Mouse (Mus musculus) limb, embryonic 15.5 days (tissue): ENCODE data around the gene Tnk2. TPM values are rescaled to one million over a fixed set of nuclear protein-coding genes. Genes with fewer than 3 reads are reported as not detected.

Experiments
- ATAC-seq: fragments of 200-750 bp; cut with Nextera tagmentation; 2 replicates; pipeline ENCODE4 v1.8.0; 2017; ENCODE audit warnings: low read depth, moderate TSS enrichment; ENCODE audit not compliant: insufficient number of reproducible peaks, low FRiP score, low TSS enrichment
- H3K27ac ChIP-seq: fragments of 300-500 bp; sonication (generic); 2 replicates; pipeline ENCODE4 v1.5.1; 2015; ENCODE audit warnings: moderate library complexity, mild to moderate bottlenecking, inconsistent platforms
- H3K27me3 ChIP-seq: fragments of 300-500 bp; sonication (generic); 2 replicates; pipeline ENCODE4 v1.6.1; 2015; ENCODE audit warnings: inconsistent platforms
- H3K36me3 ChIP-seq: fragments of 300-500 bp; sonication (generic); 2 replicates; pipeline ENCODE4 v1.6.1; 2015; ENCODE audit warnings: inconsistent platforms
- H3K4me1 ChIP-seq: fragments of 300-500 bp; sonication (generic); 2 replicates; pipeline ENCODE4 v1.6.1; 2015; ENCODE audit warnings: inconsistent platforms
- H3K4me2 ChIP-seq: fragments of 300-500 bp; sonication (generic); 2 replicates; pipeline ENCODE4 v1.6.1; 2015; ENCODE audit warnings: mild to moderate bottlenecking, inconsistent platforms
- H3K4me3 ChIP-seq: fragments of 300-500 bp; sonication (generic); 2 replicates; pipeline ENCODE4 v1.5.1; 2015; ENCODE audit warnings: mild to moderate bottlenecking, inconsistent platforms
- H3K9ac ChIP-seq: fragments of 300-500 bp; sonication (generic); 2 replicates; pipeline ENCODE4 v1.6.1; 2015; ENCODE audit warnings: inconsistent platforms
- H3K9me3 ChIP-seq: fragments of 300-500 bp; sonication (generic); 2 replicates; pipeline ENCODE4 v1.6.1; 2016; ENCODE audit warnings: inconsistent platforms
- whole genome bisulfite sequencing: fragments of 180-500 bp; shearing (Covaris S2); methylation state at CpG from one replicate; pipeline ENCODE4 v1.1.7; 2015; 5-methylcytosine and 5-hydroxymethylcytosine counted together
- polyA plus RNA-seq: library from polyadenylated mRNA; unstranded; fragments of >200 nt; fragmentation: Nextera tagmentation; extraction: Ambion mirVana; gene quantifications from 2 replicates; pipeline ENCODE4 v1.2.1, GENCODE M21; 2015

Tnk2 gene
- polyA plus RNA-seq, 1 experiment from 2014 or later, result 13.9 TPM

GRCm38 (mm10) chr16:32685998-32686397, 42.3 kb downstream of the Tnk2 start:
- WGBS, result 38% methylated on average over 5 of the region's 5 CpGs
- no peaks in the 10 kb centered on the region for H3K27me3 ChIP-seq

GRCm38 (mm10) chr16:32687221-32687620, 43.5 kb downstream of the Tnk2 start:
- no peak for ATAC-seq
- H3K27me3 ChIP-seq, result no peaks in the 10 kb centered on the region
- peaks cover 12% of the 10 kb centered on the region for H3K36me3 ChIP-seq
- H3K4me1 ChIP-seq, result no peaks in the 10 kb centered on the region
- H3K4me3 ChIP-seq, result no peak overlapping the region
- no peak overlapping the region for H3K27ac ChIP-seq
- H3K9ac ChIP-seq, result no peak overlapping the region
- no peaks in the 10 kb centered on the region for H3K9me3 ChIP-seq
- WGBS, result 83% methylated on average over 5 of the region's 5 CpGs
- no peak overlapping the region for H3K4me2 ChIP-seq

More at GRCm38 (mm10) chr16:32685998-32686397, 42.3 kb downstream of the Tnk2 start:
- Histone ChIP-seq H3K27ac (no peak overlapping the region), H3K4me3 (no peak overlapping the region), H3K4me2 (no peak overlapping the region), H3K9me3 (no peaks in the 10 kb centered on the region), H3K9ac (no peak overlapping the region; the same call in 1 of the 2 replicates), H3K36me3 (peaks cover 19% of the 10 kb centered on the region), H3K4me1 (no peaks in the 10 kb centered on the region)
- no peak for ATAC-seq

DNA sequence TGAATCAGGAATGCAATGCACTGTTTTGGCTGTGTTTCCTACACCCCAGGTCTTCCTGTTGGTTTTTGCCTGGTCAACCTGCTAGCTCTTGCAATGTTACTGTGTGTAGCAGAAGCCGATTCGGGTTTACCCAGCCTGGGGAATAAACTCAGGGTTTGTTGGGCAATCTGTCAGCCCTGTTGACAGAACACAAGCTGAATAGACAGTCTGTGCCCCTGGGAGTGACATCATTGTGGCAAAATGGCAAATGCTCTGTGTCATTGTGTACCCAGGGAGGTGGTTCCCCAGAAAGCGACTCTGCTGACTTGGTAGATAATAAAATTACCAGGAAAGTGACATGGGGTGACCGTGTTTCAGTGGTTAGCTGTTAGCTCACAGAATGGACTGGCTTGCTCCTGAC, 45.1 kb downstream of the Tnk2 start:
- Histone ChIP-seq H3K9ac (no peak overlapping the region), H3K4me2 (no peak overlapping the region), H3K27me3 (no peaks in the 10 kb centered on the region), H3K4me3 (no peak overlapping the region), H3K36me3 (no peaks in the 10 kb centered on the region), H3K4me1 (no peaks in the 10 kb centered on the region), H3K27ac (no peak overlapping the region), H3K9me3 (no peaks in the 10 kb centered on the region)
- ATAC-seq, result no peak
- 56% methylated on average over 4 of the region's 4 CpGs for WGBS

DNA sequence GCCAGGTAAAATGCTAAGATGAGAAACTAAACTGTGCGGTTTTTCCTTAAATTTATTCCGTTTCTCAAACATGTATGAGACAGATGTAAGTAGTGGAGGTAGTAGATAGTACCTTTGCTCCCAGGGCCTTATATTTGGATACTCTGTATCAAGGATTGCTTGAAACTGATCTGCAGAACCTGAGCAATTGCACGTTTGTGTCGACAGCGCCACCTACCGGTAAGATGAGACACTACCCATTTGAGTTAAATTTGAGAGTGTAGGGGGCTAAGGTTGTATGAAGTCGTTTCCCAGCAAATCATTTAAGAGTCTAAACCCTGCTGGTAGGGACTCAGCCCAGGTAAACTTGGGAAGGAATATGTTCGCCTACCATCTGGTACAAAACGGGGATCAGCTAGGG, 45.8 kb downstream of the Tnk2 start:
- Histone ChIP-seq H3K36me3 (no peaks in the 10 kb centered on the region), H3K4me3 (no peak overlapping the region), H3K9ac (no peak overlapping the region), H3K9me3 (no peaks in the 10 kb centered on the region), H3K4me1 (no peaks in the 10 kb centered on the region), H3K4me2 (no peak overlapping the region), H3K27me3 (no peaks in the 10 kb centered on the region), H3K27ac (no peak overlapping the region)
- ATAC-seq, result no peak
- WGBS, result 7% methylated on average over 9 of the region's 9 CpGs

GRCm38 (mm10) chr16:32696841-32697464, 53.3 kb downstream of the Tnk2 start:
- H3K27ac ChIP-seq, result no peak overlapping the region
- no peak for ATAC-seq
- 0 out of 2 replicates have a peak, but pooled peaks cover 5% of the 10 kb centered on the region for H3K4me1 ChIP-seq
- WGBS, result 31% methylated on average over 7 of the region's 7 CpGs
- no peak overlapping the region for H3K9ac ChIP-seq
- no peaks in the 10 kb centered on the region for H3K27me3 ChIP-seq
- no peaks in the 10 kb centered on the region for H3K36me3 ChIP-seq
- no peak overlapping the region for H3K4me2 ChIP-seq
- H3K9me3 ChIP-seq, result no peaks in the 10 kb centered on the region
- no peak overlapping the region for H3K4me3 ChIP-seq

DNA sequence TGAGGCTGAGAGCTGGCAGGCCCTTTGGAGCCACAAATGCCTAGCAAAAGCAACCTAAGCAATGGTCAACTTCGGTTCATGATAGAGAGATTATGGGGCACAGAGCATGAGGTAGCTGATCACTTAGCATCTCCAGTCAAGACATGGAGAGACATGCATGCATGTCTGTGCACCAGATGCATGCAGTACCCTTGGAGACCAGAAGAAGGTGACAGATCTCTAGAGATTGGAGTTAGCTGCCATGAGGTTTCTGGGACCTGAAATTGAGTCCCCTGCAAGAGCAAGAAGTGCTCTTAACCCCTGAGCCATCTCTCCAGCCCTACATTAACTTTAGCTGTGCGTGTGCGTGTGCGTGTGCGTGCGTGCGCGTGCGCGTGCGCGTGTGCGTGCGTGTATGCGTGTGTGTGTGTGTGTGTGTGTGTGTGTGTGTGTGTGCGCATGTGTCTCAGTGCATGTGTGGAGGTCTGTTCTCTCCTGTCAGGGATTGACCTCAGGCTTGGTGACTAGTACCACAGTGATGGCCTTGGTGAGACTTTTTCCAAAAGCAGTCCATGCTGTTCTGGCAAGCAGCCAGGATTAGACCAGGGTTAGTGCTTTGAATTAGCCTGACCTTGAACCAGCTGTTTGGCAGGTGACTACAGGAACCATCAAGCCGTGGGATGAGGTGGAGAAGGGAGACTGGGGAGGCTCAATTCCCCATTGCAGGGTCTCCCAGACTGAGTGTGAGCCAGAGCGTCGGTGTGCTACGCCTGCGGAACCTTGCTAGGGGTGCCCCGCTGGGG, 54.2 kb downstream of the Tnk2 start:
- WGBS, result 88% methylated on average over 22 of the region's 22 CpGs
- Histone ChIP-seq H3K27me3 (no peaks in the 10 kb centered on the region), H3K4me3 (no peak overlapping the region), H3K36me3 (no peaks in the 10 kb centered on the region), H3K9me3 (no peaks in the 10 kb centered on the region), H3K4me2 (no peak overlapping the region), H3K9ac (no peak overlapping the region), H3K27ac (no peak overlapping the region), H3K4me1 (0 out of 2 replicates have a peak, but pooled peaks cover 5% of the 10 kb centered on the region)
- ATAC-seq, result no peak

DNA sequence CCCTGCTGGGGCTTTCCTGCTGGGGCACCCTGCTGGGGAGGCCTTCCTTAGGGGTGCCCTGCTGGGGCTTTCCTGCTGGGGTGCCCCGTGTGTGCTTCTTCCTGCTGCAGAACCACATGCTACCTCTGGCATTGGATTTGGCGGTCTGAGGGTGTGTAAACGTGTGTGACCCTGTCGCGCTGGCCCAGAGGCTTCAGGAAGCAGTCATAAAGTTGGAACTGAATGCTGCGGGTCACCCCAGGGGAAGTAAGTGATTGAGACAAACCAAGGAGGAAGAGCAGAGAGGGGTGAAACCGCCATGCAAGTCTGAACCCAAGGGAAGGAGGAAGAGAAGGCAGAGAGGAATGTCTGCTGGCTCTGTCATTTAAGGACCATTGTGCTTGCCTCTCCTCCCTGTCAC, 54.9 kb downstream of the Tnk2 start:
- Histone ChIP-seq H3K27me3 (no peaks in the 10 kb centered on the region), H3K4me2 (no peak overlapping the region), H3K36me3 (no peaks in the 10 kb centered on the region), H3K9ac (no peak overlapping the region), H3K27ac (no peak overlapping the region), H3K4me3 (no peak overlapping the region), H3K4me1 (0 out of 2 replicates have a peak, but pooled peaks cover 5% of the 10 kb centered on the region), H3K9me3 (no peaks in the 10 kb centered on the region)
- ATAC-seq, result no peak
- WGBS, result 39% methylated on average over 7 of the region's 7 CpGs

DNA sequence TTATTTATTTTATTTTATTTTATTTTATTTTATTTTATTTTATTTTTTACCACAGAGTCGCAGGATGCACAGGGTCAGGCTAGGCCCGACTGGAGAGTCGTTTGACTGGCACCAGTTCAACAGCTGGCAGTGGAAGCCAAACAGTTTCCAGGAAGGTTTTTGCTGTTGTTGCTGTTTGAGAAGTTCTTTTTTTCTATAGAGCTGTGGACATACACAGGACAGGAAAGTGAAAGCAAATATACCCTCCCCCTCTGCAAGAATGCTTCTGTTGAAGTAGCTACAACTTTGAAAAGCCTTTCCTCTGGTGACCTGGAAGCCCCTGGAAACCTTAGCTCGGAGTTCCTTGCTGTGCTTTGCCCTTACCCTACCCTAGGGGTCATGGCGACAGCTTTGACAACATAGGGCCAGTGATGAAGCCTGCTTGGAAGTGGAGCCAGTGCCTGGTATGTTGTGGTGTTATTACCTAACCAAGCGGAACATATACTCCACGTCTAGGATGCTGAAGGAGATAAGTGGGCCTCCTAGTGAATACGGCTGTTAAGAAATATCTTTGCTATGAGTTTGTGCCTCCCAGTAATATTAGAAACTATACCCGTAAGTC, 59.7 kb downstream of the Tnk2 start:
- H3K27me3 ChIP-seq, result 0 out of 2 replicates have a peak, but pooled peaks cover 6% of the 10 kb centered on the region
- H3K4me3 ChIP-seq, result no peak overlapping the region
- H3K9ac ChIP-seq, result no peak overlapping the region
- WGBS, result 76% methylated on average over 9 of the region's 9 CpGs
- ATAC-seq, result no peak
- H3K36me3 ChIP-seq, result no peaks in the 10 kb centered on the region
- H3K4me2 ChIP-seq, result no peak overlapping the region
- 0 out of 2 replicates have a peak, but pooled peaks cover 5% of the 10 kb centered on the region for H3K4me1 ChIP-seq
- no peaks in the 10 kb centered on the region for H3K9me3 ChIP-seq
- H3K27ac ChIP-seq, result no peak overlapping the region

DNA sequence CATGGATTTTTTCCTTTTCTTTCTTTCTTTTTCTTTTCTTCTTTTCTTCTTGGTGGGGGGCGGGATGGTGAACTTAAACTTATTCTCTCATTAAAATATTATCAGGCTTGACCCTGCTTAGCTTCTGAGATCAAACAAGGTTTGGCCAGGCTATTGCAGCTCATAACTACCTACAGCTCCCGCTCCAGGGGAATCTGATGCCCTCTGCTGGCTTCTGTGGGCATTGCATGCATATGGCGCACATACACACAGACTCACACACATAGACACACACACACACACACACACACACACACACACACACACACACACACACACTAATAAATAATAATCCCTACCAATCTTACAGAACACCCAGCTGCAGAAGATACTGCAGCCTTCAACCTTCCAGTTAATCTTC, 61.9 kb downstream of the Tnk2 start:
- H3K4me3 ChIP-seq, result no peak overlapping the region
- H3K4me2 ChIP-seq, result no peak overlapping the region
- H3K27me3 ChIP-seq, result 0 out of 2 replicates have a peak, but pooled peaks cover 6% of the 10 kb centered on the region
- no peaks in the 10 kb centered on the region for H3K36me3 ChIP-seq
- H3K9ac ChIP-seq, result no peak overlapping the region
- 94% methylated on average over 3 of the region's 3 CpGs for WGBS
- no peak for ATAC-seq
- 0 out of 2 replicates have a peak, but pooled peaks cover 5% of the 10 kb centered on the region for H3K4me1 ChIP-seq
- no peak overlapping the region for H3K27ac ChIP-seq
- no peaks in the 10 kb centered on the region for H3K9me3 ChIP-seq

DNA sequence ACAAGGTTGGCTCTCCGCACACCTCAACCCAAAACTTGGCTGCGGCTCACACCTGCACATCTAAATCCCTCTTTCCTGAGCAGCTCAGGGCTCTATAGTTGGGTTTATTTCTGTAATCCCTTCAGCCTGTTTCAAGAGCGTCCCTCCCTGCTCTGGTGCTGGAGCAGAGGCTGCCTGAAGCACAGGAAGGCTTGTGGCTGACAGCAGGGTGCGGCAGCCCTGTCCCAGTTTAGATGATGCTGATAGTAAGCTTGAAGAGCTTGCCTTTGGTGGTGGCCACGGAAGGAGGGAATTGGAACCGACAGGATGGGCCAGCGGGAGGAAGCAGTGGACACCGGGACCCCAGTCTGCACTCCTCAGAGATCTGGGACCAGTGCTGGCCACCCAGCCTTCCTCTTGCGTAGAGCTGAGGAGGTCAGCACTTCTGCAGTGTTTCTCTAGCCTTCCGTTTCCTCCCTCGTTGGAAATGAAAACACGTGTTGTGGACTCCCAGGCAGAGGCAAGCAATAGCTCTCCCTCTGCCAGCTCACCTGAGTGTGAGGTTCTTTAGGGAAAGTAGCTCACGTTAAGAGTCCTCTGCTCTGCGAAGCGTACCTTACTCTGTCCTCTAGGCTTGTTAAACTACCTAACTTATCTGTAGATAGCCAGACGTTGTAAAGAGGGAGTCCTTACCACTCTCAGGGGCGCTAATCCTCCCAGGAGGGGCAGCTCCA, 63.6 kb downstream of the Tnk2 start:
- Histone ChIP-seq H3K4me3 (no peak overlapping the region), H3K4me1 (peaks cover 11% of the 10 kb centered on the region; the same call in 1 of the 2 replicates), H3K27me3 (0 out of 2 replicates have a peak, but pooled peaks cover 6% of the 10 kb centered on the region), H3K27ac (no peak overlapping the region), H3K36me3 (no peaks in the 10 kb centered on the region), H3K4me2 (no peak overlapping the region), H3K9ac (no peak overlapping the region), H3K9me3 (no peaks in the 10 kb centered on the region)
- WGBS, result 51% methylated on average over 17 of the region's 17 CpGs
- ATAC-seq, result no peak

GRCm38 (mm10) chr16:32707824-32708456, 64.3 kb downstream of the Tnk2 start:
- H3K9ac ChIP-seq, result no peak overlapping the region
- no peak overlapping the region for H3K4me3 ChIP-seq
- H3K4me2 ChIP-seq, result no peak overlapping the region
- no peaks in the 10 kb centered on the region for H3K9me3 ChIP-seq
- peaks cover 11% of the 10 kb centered on the region; the same call in 1 of the 2 replicates for H3K4me1 ChIP-seq
- 0 out of 2 replicates have a peak, but pooled peaks cover 6% of the 10 kb centered on the region for H3K27me3 ChIP-seq
- no peaks in the 10 kb centered on the region for H3K36me3 ChIP-seq
- H3K27ac ChIP-seq, result no peak overlapping the region
- WGBS, result 59% methylated on average over 9 of the region's 9 CpGs
- no peak for ATAC-seq
